Comparison of ENCODE assay signal across 25 mouse cellular contexts in the genomic region with DNA sequence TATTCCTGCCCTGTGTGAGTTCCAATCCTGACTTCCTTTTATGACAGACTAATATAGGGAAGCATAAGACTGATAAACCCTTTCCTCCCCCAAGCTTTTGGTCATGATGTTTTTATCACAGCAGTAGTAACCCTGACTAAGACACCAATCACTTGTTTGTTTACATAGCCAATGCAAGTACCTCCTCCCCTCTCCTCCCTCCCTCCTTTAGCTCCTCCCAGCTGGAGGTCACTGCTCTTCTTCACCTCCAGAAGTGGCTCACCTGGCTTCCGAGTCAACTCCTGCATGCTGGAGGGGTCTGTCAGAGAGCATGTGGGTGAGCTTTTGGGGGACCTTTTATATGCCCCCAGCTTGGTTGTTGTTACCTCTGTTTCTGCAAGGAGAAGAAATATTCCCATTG.
DNase-seq lines count a peak whose midpoint lies in the region; ATAC-seq lines count a peak whose summit lies in the region.
"Had no signal": no experiment of that assay in that cellular context is flagged by ENCODE, and none has a peak within 500 bp of the region (broad histone marks: within the 10 kb centered on the region; RNA-seq: fewer than 3 reads in every experiment).

No protein-coding gene starts in this region.

- peak overlapping the region; percentile 99 for H3K27ac ChIP-seq in liver, embryonic 13.5 days
- H3K27ac ChIP-seq in liver, embryonic 16.5 days (ENCODE audit: low read length) = peak overlapping the region; percentile 66
- H3K27ac ChIP-seq: gastrocnemius, adult 2 months; hindbrain, embryonic 10.5 days; hindbrain, embryonic 13.5 days had no signal

- peaks cover 8% of the 10 kb centered on the region for H3K36me3 ChIP-seq in megakaryocyte, embryonic 14.5 days (replicated peaks; ENCODE audit: low read length)
- H3K36me3 ChIP-seq in liver, embryonic 13.5 days = no peaks in the 10 kb centered on the region
- no peaks in the 10 kb centered on the region for H3K36me3 ChIP-seq in liver, embryonic 16.5 days (ENCODE audit: control insufficient read depth, insufficient read depth)
- H3K36me3 ChIP-seq: G1E; hindbrain, embryonic 10.5 days; hindbrain, embryonic 13.5 days had no signal

- intact Hi-C loops in heart, postnatal 36 days (cut with DNase I) = no loop called here

- 68% methylated on average over 1 of the region's 1 CpGs for WGBS in liver, embryonic 13.5 days (ENCODE audit: insufficient replicate concordance)
- 79% methylated on average over 1 of the region's 1 CpGs for WGBS in liver, embryonic 16.5 days (ENCODE audit: insufficient replicate concordance)

- ATAC-seq in megakaryocyte, adult 5-6 weeks (ENCODE audit: poor library complexity, severe bottlenecking) = no peak
- ATAC-seq in liver, embryonic 13.5 days (ENCODE audit: low read depth) = peak; percentile 17; the same call in 1 of the 2 replicates
- peak; percentile 16 for ATAC-seq in liver, embryonic 16.5 days (ENCODE audit: low read depth)
- ATAC-seq: forebrain, embryonic 14.5 days; forebrain, postnatal 0 days; hindbrain, embryonic 16.5 days had no signal

- peaks cover 83% of the 10 kb centered on the region for H3K4me1 ChIP-seq in megakaryocyte, embryonic 14.5 days
- H3K4me1 ChIP-seq in liver, embryonic 13.5 days (replicated peaks) = peaks cover 56% of the 10 kb centered on the region
- peaks cover 52% of the 10 kb centered on the region for H3K4me1 ChIP-seq in liver, embryonic 16.5 days (ENCODE audit: control insufficient read depth, low read depth, low read length)

- peak overlapping the region; percentile 29 for H3K4me3 ChIP-seq in megakaryocyte, embryonic 14.5 days (replicated peaks)
- no peak overlapping the region for H3K4me3 ChIP-seq in liver, embryonic 13.5 days (replicated peaks)
- no peak overlapping the region for H3K4me3 ChIP-seq in liver, embryonic 16.5 days (ENCODE audit: low read depth, low read length)
- H3K4me3 ChIP-seq: gastrocnemius, adult 2 months; hindbrain, embryonic 10.5 days; hindbrain, embryonic 13.5 days had no signal

- peak overlapping the region; percentile 7; the same call in 1 of the 2 replicates for H3K4me2 ChIP-seq in liver, embryonic 13.5 days
- H3K4me2 ChIP-seq in liver, embryonic 16.5 days (ENCODE audit: low read depth, low read length) = no peak overlapping the region
- H3K4me2 ChIP-seq: heart, embryonic 11.5 days; hindbrain, embryonic 13.5 days had no signal

- H3K9ac ChIP-seq in liver, embryonic 13.5 days = no peak overlapping the region
- H3K9ac ChIP-seq in liver, embryonic 16.5 days (ENCODE audit: low read depth, low read length) = no peak overlapping the region
- H3K9ac ChIP-seq: forebrain, postnatal 0 days; hindbrain, embryonic 13.5 days had no signal

- DNase-seq in liver, embryonic 13.5 days = no peak
- no peak for DNase-seq in kidney, postnatal 14 days
- no peak for DNase-seq in cerebellum, postnatal 25 days
- DNase-seq in heart, postnatal 36 days = no peak
- DNase-seq: adrenal gland, adult 2 months; adrenal gland, postnatal 14 days; B cell, adult 2 months; cerebellum, adult 11 months; cerebellum, adult 2 months; cerebellum, adult 9-11 months; cerebellum, postnatal 36 days; embryo, embryonic 11 days; forebrain, postnatal 0 days; gastrocnemius, adult 2 months; gastrocnemius, postnatal 14 days; heart, adult 11 months had no signal

- H3K9me3 ChIP-seq in megakaryocyte, embryonic 14.5 days = peaks cover 8% of the 10 kb centered on the region
- H3K9me3 ChIP-seq in liver, embryonic 13.5 days (replicated peaks) = no peaks in the 10 kb centered on the region
- no peaks in the 10 kb centered on the region for H3K9me3 ChIP-seq in liver, embryonic 16.5 days (replicated peaks; ENCODE audit: control insufficient read depth, low read length)
- H3K9me3 ChIP-seq: G1E; hindbrain, embryonic 10.5 days; hindbrain, embryonic 13.5 days had no signal

- H3K27me3 ChIP-seq in megakaryocyte, embryonic 14.5 days (replicated peaks) = no peaks in the 10 kb centered on the region
- H3K27me3 ChIP-seq in liver, embryonic 13.5 days = peaks cover 18% of the 10 kb centered on the region
- H3K27me3 ChIP-seq in liver, embryonic 16.5 days (ENCODE audit: control insufficient read depth, insufficient read depth, low read depth, low read length) = no peaks in the 10 kb centered on the region
